Mouse (Mus musculus) kidney, adult 11 months (tissue): Measurements from ENCODE around the gene Azin2.

Source experiments
- DNase-seq: peaks from one replicate; pipeline ENCODE4 v3.0.0; 2022

Azin2 gene

GRCm38 (mm10) chr4:128962029-128962925 lies at the start of gene Azin2:
Azin2 (minus strand) TSS chr4:128962442.
- peak; percentile 90 for DNase-seq

- no peak for DNase-seq
Measured at GRCm38 (mm10) chr4:129011604-129012121, 49.4 kb upstream of the Azin2 start.

GRCm38 (mm10) chr4:129009521-129009920 lies 47.3 kb upstream of the Azin2 start:
- no peak for DNase-seq

GRCm38 (mm10) chr4:129008672-129009071 lies 46.4 kb upstream of the Azin2 start:
- no peak for DNase-seq

GRCm38 (mm10) chr4:129008006-129008519 lies 45.8 kb upstream of the Azin2 start:
- DNase-seq = no peak

- no peak for DNase-seq
Measured at GRCm38 (mm10) chr4:129003720-129004119, 41.5 kb upstream of the Azin2 start.

GRCm38 (mm10) chr4:129000786-129001185 lies 38.5 kb upstream of the Azin2 start:
- peak; percentile 85 for DNase-seq

GRCm38 (mm10) chr4:128998401-128998800 lies 36.2 kb upstream of the Azin2 start:
- no peak for DNase-seq

- DNase-seq = no peak
Measured at GRCm38 (mm10) chr4:128997258-128997657, 35.0 kb upstream of the Azin2 start.

GRCm38 (mm10) chr4:128995238-128995637 lies 33.0 kb upstream of the Azin2 start:
- DNase-seq = no peak

GRCm38 (mm10) chr4:128993675-128994074 lies 31.4 kb upstream of the Azin2 start:
- no peak for DNase-seq

GRCm38 (mm10) chr4:128993025-128993662 lies 30.9 kb upstream of the Azin2 start:
- DNase-seq = peak; percentile 96

- no peak for DNase-seq
Measured at GRCm38 (mm10) chr4:128992176-128992575, 29.9 kb upstream of the Azin2 start.

- no peak for DNase-seq
Measured at GRCm38 (mm10) chr4:128991500-128992008, 29.3 kb upstream of the Azin2 start, which contains the start of gene Ak2. Ak2 (plus strand) TSS chr4:128991958.

- peak; percentile 87 for DNase-seq
Measured at GRCm38 (mm10) chr4:128989678-128990077, 27.4 kb upstream of the Azin2 start.

- peak; percentile 66 for DNase-seq
Measured at GRCm38 (mm10) chr4:128988911-128989310, 26.7 kb upstream of the Azin2 start.

- peak; percentile 59 for DNase-seq
Measured at GRCm38 (mm10) chr4:128984600-128984999, 22.4 kb upstream of the Azin2 start.

- DNase-seq = peak; percentile 85
Measured at GRCm38 (mm10) chr4:128983656-128984055, 21.4 kb upstream of the Azin2 start.

- DNase-seq = no peak
Measured at GRCm38 (mm10) chr4:128983151-128983550, 20.9 kb upstream of the Azin2 start.

- no peak for DNase-seq
Measured at GRCm38 (mm10) chr4:128981833-128982180, 19.6 kb upstream of the Azin2 start.

- no peak for DNase-seq
Measured at GRCm38 (mm10) chr4:128980890-128981832, 18.9 kb upstream of the Azin2 start.

GRCm38 (mm10) chr4:128978634-128979033 lies 16.4 kb upstream of the Azin2 start:
- peak; percentile 76 for DNase-seq
